Mouse (Mus musculus) spleen, adult 2 months (tissue): ENCODE data around the gene C5ar1. TPM values are rescaled to one million over a fixed set of nuclear protein-coding genes. Genes with fewer than 3 reads are reported as not detected.
"Not testable (repeated sequence)": the region's sequence is repeated elsewhere in the genome, so short reads cannot be mapped to it uniquely, and the experiment has no call there.

Source experiments
- DNase-seq, 2 experiments: peaks; one replicate each; pipeline versions ENCODE4 v3.0.0 to v3.0.0-alpha.2; 2012 to 2021; ENCODE audit warnings: low spot score in 2 of 2, low read depth in 1 of 2
- H3K27ac ChIP-seq: fragments of 200-500 bp; 2 replicates; pipeline ENCODE4 v1.5.1; 2012; ENCODE audit warnings: low read length, inconsistent platforms; ENCODE audit not compliant: insufficient read depth
- H3K27me3 ChIP-seq: fragments of 200-500 bp; 2 replicates; pipeline ENCODE4 v1.6.1; 2012; ENCODE audit warnings: mild to moderate bottlenecking, moderate library complexity, low read length, inconsistent platforms; ENCODE audit not compliant: control insufficient read depth, insufficient read depth
- H3K36me3 ChIP-seq: fragments of 200-500 bp; 2 replicates; pipeline ENCODE4 v1.6.1; 2012; ENCODE audit warnings: mild to moderate bottlenecking, low read length, inconsistent platforms; ENCODE audit not compliant: control insufficient read depth, insufficient read depth
- H3K4me1 ChIP-seq: fragments of 200-500 bp; 2 replicates; pipeline ENCODE4 v1.6.1; 2011; ENCODE audit warnings: inconsistent platforms; ENCODE audit not compliant: control insufficient read depth, insufficient read depth, insufficient read length
- H3K4me3 ChIP-seq: fragments of 200-500 bp; 2 replicates; pipeline ENCODE4 v1.5.1; 2011; ENCODE audit warnings: mild to moderate bottlenecking, inconsistent platforms; ENCODE audit not compliant: insufficient read depth, insufficient read length; ENCODE audit errors: extremely low read depth
- CTCF ChIP-seq: fragments of 200-500 bp; IDR thresholded peaks from 2 replicates; pipeline ENCODE4 v1.5.1; 2011; ENCODE audit warnings: mild to moderate bottlenecking, inconsistent platforms; ENCODE audit not compliant: insufficient read depth, insufficient read length, insufficient replicate concordance; ENCODE audit errors: extremely low read depth
- POLR2A ChIP-seq: fragments of 200-500 bp; IDR thresholded peaks from 2 replicates; pipeline ENCODE4 v1.6.1; 2011; ENCODE audit warnings: low read depth, low read length, inconsistent platforms
- WGBS: fragments of 180-500 bp; shearing (Covaris S2); methylation state at CpG from one replicate; pipeline ENCODE4 v1.1.7; 2018; 5-methylcytosine and 5-hydroxymethylcytosine counted together
- polyA plus RNA-seq: library from polyadenylated mRNA; depleted of rRNA; stranded (reverse); fragments of >200 nt; gene quantifications from 2 replicates; pipeline ENCODE4 v1.2.3, GENCODE M21; 2012; rRNA removed

The C5ar1 gene
- polyA plus RNA-seq: 7.5 and 11.0 TPM in 2 replicates

DNA sequence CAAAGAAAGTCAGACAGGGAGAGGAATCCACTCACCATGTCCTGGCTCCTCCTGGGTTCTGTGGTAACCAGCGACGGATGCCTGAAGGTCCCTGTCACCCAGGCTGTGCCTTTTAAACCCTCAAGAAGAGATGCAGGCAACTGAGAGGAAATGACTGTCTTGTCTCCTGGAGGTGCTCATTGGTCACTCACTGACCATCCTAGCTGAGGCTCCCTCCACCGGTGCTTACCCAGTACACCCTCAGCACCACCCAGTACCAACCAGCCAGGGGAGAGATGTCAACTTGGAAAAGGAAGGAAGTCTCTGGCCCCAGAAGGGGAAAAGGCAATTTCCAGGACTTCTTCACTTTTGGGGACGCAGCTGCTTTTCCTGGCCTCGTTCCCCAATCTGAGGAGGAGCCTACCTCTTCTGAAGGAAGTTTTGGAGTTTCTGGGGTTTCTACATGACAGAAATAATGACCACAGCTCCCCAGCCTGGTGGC lies at the start of gene C5ar1:
C5ar1 (minus strand) TSS at position 431 of the 481 bp plus-strand sequence.
- 0 out of 2 replicates have a peak within 1 kb of the TSS, but pooled peaks have one; percentile 1 for H3K4me3 ChIP-seq
- H3K4me1 ChIP-seq: no peaks in the 10 kb centered on the region
- TF ChIP-seq POLR2A (no peak), CTCF (no peak)
- DNase-seq: no peak
- 65% methylated on average over 5 of the region's 5 CpGs for WGBS
- H3K27me3 ChIP-seq: no peaks in the 10 kb centered on the region
- no peak within 1 kb of the TSS for H3K27ac ChIP-seq
- no peaks in the 10 kb centered on the region for H3K36me3 ChIP-seq

DNA sequence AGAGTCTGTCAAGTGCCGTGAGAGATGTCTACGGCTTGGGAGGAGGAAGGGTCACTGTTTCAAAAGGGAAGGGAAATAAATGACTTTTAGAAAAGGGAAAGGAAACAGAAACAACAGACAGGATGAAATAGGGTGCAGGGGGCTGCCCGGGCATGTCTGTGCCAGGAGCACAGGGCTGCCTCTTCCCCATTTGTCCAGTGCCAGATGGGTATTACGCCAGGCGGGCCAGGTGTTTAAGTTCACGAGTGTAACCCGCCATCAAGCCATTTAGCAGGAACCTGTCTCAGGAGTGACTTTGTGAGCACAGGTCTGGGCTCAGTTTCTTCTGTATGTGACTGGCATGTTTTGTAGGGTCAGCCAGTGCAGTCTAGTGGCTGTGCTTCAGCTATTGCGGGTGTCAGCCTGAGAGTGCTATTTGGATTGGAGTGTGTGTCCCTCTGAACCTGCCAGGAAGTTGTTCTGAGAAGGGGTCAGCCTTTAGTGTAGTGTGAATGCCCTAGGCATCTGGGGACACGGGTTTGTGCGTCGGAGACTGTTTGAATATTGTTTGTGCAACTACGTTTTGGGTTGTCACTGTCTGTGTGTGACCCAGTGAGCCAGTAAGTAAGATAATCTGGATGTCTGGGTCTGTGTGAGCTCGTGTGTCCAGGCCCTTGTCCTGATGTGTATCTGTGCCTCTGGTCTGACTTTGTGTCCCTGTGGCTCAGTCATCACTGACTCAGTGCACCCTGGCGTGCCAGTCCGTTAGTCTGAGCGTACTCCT lies 49.4 kb upstream of the C5ar1 start:
- WGBS: 16% methylated on average over 16 of the region's 16 CpGs
- Histone ChIP-seq H3K36me3 (no peaks in the 10 kb centered on the region; the same call in 1 of the 2 replicates), H3K4me1 (peaks cover 32% of the 10 kb centered on the region), H3K27ac (peak overlapping the region; percentile 78), H3K4me3 (peak overlapping the region; percentile 43; the same call in 1 of the 2 replicates), H3K27me3 (peaks cover 5% of the 10 kb centered on the region; the same call in 1 of the 2 replicates)
- TF ChIP-seq CTCF (no peak), POLR2A (no peak)
- peak in 1 of 2 experiments; percentile 31 for DNase-seq

DNA sequence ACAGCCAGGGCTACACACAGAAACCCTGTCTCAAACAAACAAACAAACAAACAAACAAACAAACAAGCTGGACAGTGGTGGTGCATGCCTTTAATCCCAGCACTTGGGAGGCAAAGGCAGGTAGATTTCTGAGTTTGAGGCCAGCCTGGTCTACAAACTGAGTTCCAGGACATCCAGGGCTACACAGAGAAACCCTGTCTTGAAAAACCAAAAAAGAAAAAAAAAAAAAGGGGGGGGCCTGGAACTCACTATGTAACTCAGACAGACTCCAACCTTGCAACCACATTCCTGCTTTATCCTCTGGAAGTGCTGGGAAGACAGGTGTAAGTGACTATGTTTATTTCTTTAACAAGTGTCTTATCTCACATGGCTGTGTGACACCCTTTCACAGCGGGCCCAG lies 48.8 kb upstream of the C5ar1 start, which contains the start of gene Bbc3:
Bbc3 (plus strand) TSS at position 301 of the 400 bp plus-strand sequence.
- H3K27me3 ChIP-seq, DNase-seq, H3K36me3 ChIP-seq: not testable (repeated sequence)
- 44% methylated on average over 1 of the region's 1 CpGs for WGBS
- peak within 1 kb of the TSS; percentile 43; the same call in 1 of the 2 replicates for H3K4me3 ChIP-seq
- peak within 1 kb of the TSS; percentile 78 for H3K27ac ChIP-seq
- peaks cover 27% of the 10 kb centered on the region for H3K4me1 ChIP-seq

DNA sequence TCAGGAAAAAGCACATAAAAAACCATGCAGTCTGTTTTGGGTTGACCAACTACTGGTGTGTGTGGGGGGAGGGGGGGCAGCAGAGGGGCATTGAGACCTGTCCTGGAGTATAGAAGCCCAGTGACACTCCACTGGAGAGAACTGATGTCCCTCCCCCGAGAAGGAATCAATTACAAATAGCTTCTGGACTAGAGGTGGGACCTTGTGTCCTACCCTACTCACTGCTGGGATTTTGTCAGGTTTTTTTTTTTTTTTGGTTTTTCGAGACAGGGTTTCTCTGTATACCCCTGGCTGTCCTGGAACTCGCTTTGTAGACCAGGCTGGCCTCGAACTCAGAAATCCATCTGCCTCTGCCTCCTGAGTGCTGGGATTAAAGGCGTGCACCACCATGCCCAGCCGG lies 47.8 kb upstream of the C5ar1 start:
- H3K4me1 ChIP-seq: peaks cover 22% of the 10 kb centered on the region
- not testable (repeated sequence) for H3K27ac ChIP-seq, H3K36me3 ChIP-seq, H3K27me3 ChIP-seq, DNase-seq, H3K4me3 ChIP-seq
- 78% methylated on average over 6 of the region's 6 CpGs for WGBS

DNA sequence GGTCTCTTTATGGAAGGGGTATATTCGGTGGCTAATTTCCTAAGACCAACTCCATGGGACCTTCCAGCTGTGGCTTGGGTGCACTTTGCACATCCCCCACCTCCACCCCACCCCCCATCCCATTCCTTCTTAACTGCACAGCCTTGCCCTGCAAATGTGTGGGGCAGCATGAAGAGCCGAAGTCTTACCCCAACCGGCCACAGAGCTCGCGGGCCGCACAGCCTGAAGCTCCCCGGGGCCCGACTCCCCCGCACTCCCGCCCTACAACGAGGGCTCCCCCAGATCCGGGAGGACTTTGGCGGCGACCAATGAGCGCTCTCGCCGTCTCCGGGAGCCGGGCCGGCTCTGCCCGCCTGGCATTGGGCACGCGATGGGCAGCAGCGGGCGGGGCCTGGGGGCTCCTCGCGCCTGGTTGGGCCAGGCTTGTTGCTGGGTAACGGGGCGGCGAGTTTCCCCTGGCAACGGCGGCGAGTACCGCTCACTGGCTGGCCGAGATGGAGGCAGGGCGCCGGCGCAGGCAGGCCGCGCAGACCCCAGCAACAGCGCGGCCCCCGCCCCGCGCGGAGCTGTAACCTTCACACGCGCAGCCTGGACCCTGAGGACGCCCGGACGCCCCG lies 40.2 kb upstream of the C5ar1 start:
- Histone ChIP-seq H3K4me3 (peak overlapping the region; percentile 16; the same call in 1 of the 2 replicates), H3K36me3 (no peaks in the 10 kb centered on the region), H3K27me3 (no peaks in the 10 kb centered on the region), H3K4me1 (peaks cover 14% of the 10 kb centered on the region), H3K27ac (no peak overlapping the region)
- peak in 1 of 2 experiments; percentile 82 for DNase-seq
- WGBS: 1% methylated on average over 52 of the region's 52 CpGs
- TF ChIP-seq POLR2A (no peak), CTCF (no peak)

DNA sequence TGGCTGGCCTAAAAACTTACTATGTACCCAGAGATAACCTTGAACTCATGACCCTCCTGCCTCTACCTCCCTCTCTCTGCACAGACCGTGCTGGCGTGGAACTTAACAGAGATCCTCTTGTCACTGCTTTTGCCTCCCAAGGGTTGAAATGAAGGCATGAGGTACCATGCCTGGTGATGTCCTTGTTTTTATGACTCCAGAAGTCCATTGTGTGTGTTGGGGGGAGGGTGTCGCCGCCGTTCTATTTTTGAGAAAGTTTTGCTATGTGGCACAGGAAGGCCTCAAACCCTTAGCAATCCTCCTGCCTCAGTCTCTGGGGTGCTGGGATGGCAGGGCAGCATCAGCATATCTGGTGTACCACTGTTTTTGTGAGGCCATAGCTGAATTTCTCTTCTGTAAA lies 39.6 kb upstream of the C5ar1 start:
- no peak overlapping the region for H3K27ac ChIP-seq
- no peaks in the 10 kb centered on the region for H3K36me3 ChIP-seq
- no peak overlapping the region for H3K4me3 ChIP-seq
- H3K27me3 ChIP-seq: no peaks in the 10 kb centered on the region
- peaks cover 14% of the 10 kb centered on the region for H3K4me1 ChIP-seq
- no peak for DNase-seq
- no peak for TF ChIP-seq POLR2A
- TF ChIP-seq CTCF: no peak
- WGBS: 85% methylated on average over 5 of the region's 5 CpGs

DNA sequence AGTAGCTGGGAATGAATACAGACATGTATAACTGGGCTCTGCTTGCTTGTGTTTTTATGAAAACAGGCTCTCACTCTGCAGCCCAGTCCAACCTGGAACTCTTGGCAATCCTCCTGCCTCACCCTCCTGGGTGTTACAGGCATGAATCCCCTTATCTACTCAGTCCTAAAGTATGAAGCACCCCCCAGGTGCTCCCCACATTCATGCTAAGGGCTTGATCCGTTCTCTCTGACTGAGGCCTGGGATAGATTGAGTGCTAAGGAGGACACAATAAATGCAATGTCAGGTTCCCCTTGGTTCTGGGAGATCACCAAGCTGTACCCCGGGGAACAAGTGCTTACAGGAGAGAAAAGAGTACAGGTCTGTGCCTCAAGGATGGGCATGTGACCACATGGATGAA lies 38.3 kb upstream of the C5ar1 start:
- Histone ChIP-seq H3K4me3 (no peak overlapping the region), H3K4me1 (peaks cover 14% of the 10 kb centered on the region), H3K27me3 (no peaks in the 10 kb centered on the region), H3K36me3 (no peaks in the 10 kb centered on the region), H3K27ac (no peak overlapping the region)
- DNase-seq: no peak
- TF ChIP-seq POLR2A (no peak), CTCF (no peak)
- 79% methylated on average over 2 of the region's 2 CpGs for WGBS
